In genomic region chr12:72759956-72760355, GRCm38 (mm10) we compare ENCODE assay signal across 8 mouse cellular contexts. TPM values are rescaled to one million over a fixed set of nuclear protein-coding genes. Genes with fewer than 3 reads are reported as not detected.
DNase-seq lines count a peak whose midpoint lies in the region; ATAC-seq and TF ChIP-seq lines count a peak whose summit lies in the region.

No protein-coding gene starts in this region.

- ATAC-seq in kidney, embryonic 16.5 days (ENCODE audit: low FRiP score, low TSS enrichment): no peak
- ATAC-seq in embryonic facial prominence, embryonic 12.5 days (ENCODE audit: insufficient number of reproducible peaks, insufficient read depth, low FRiP score, low TSS enrichment): no peak
- ATAC-seq in intestine, embryonic 15.5 days: no peak

- peaks cover 33% of the 10 kb centered on the region for H3K79me2 ChIP-seq in myocyte (ENCODE audit: control insufficient read depth, insufficient read depth)

- H3ac ChIP-seq in myocyte (ENCODE audit: control insufficient read depth, insufficient read length): peak overlapping the region; percentile 57

- H3K4me2 ChIP-seq in kidney, embryonic 16.5 days (replicated peaks; ENCODE audit: low read depth, low read length): peak overlapping the region; percentile 71
- H3K4me2 ChIP-seq in embryonic facial prominence, embryonic 12.5 days (replicated peaks): peak overlapping the region; percentile 58
- peak overlapping the region; percentile 73 for H3K4me2 ChIP-seq in intestine, embryonic 15.5 days (replicated peaks)
- H3K4me2 ChIP-seq in myocyte (ENCODE audit: low read depth): peak overlapping the region; percentile 95

- no peaks in the 10 kb centered on the region for H3K27me3 ChIP-seq in kidney, embryonic 16.5 days (ENCODE audit: insufficient read depth, low read length)
- no peaks in the 10 kb centered on the region for H3K27me3 ChIP-seq in embryonic facial prominence, embryonic 12.5 days
- H3K27me3 ChIP-seq in intestine, embryonic 15.5 days (replicated peaks): no peaks in the 10 kb centered on the region
- H3K27me3 ChIP-seq in myocyte (ENCODE audit: control insufficient read depth, insufficient read depth, insufficient read length): no peaks in the 10 kb centered on the region

- 15% methylated on average over 7 of the region's 7 CpGs for WGBS in kidney, embryonic 16.5 days
- 16% methylated on average over 7 of the region's 7 CpGs for WGBS in embryonic facial prominence, embryonic 12.5 days
- 12% methylated on average over 7 of the region's 7 CpGs for WGBS in intestine, embryonic 15.5 days

- no peak overlapping the region; the same call in 1 of the 2 replicates for H3K9ac ChIP-seq in kidney, embryonic 16.5 days (replicated peaks; ENCODE audit: low read length)
- H3K9ac ChIP-seq in embryonic facial prominence, embryonic 12.5 days: no peak overlapping the region
- H3K9ac ChIP-seq in intestine, embryonic 15.5 days: no peak overlapping the region

- no peak overlapping the region for H3K27ac ChIP-seq in kidney, embryonic 16.5 days (ENCODE audit: low read length)
- H3K27ac ChIP-seq in embryonic facial prominence, embryonic 12.5 days: peak overlapping the region; percentile 99; the same call in 1 of the 2 replicates
- peak overlapping the region; percentile 98; the same call in 1 of the 2 replicates for H3K27ac ChIP-seq in intestine, embryonic 15.5 days

- H3K9me3 ChIP-seq in kidney, embryonic 16.5 days (ENCODE audit: low read length): no peaks in the 10 kb centered on the region
- no peaks in the 10 kb centered on the region for H3K9me3 ChIP-seq in embryonic facial prominence, embryonic 12.5 days
- no peaks in the 10 kb centered on the region for H3K9me3 ChIP-seq in intestine, embryonic 15.5 days

- peak overlapping the region; percentile 81 for H3K4me3 ChIP-seq in kidney, embryonic 16.5 days (ENCODE audit: low read length)
- no peak overlapping the region; the same call in 1 of the 2 replicates for H3K4me3 ChIP-seq in embryonic facial prominence, embryonic 12.5 days
- H3K4me3 ChIP-seq in intestine, embryonic 15.5 days (replicated peaks): peak overlapping the region; percentile 90
- H3K4me3 ChIP-seq in myocyte: peak overlapping the region; percentile 46

- DNase-seq in kidney, postnatal 25 days: no peak
- DNase-seq in yolk sac, embryonic 10.5 days (ENCODE audit: low spot score): no peak
- DNase-seq in layer of hippocampus, postnatal 36 days: no peak
- DNase-seq in adrenal gland, postnatal 25 days: no peak

- peaks cover 26% of the 10 kb centered on the region for H3K4me1 ChIP-seq in kidney, embryonic 16.5 days (ENCODE audit: insufficient read depth, low read length)
- peaks cover 34% of the 10 kb centered on the region for H3K4me1 ChIP-seq in embryonic facial prominence, embryonic 12.5 days
- peaks cover 7% of the 10 kb centered on the region; the same call in 1 of the 2 replicates for H3K4me1 ChIP-seq in intestine, embryonic 15.5 days (replicated peaks)

- H3K36me3 ChIP-seq in kidney, embryonic 16.5 days (ENCODE audit: insufficient read depth, low read length): no peaks in the 10 kb centered on the region
- H3K36me3 ChIP-seq in embryonic facial prominence, embryonic 12.5 days: no peaks in the 10 kb centered on the region
- H3K36me3 ChIP-seq in intestine, embryonic 15.5 days: no peaks in the 10 kb centered on the region
- H3K36me3 ChIP-seq in myocyte (ENCODE audit: control insufficient read depth, insufficient read depth): no peaks in the 10 kb centered on the region

- no peak for TF ChIP-seq POLR2A in myocyte (IDR thresholded peaks at IDR 0.05; ENCODE audit: insufficient read length, low read depth)

TF ChIP-seq in myocyte, 11 proteins besides CTCF, POLR2A, EP300 and RAD21:
- no peak for TF ChIP-seq MYOG (IDR thresholded peaks at IDR 0.05; ENCODE audit: control insufficient read depth in 1 of 3, insufficient read depth in 1 of 3, insufficient read length in 2 of 3, low read depth in 2 of 3)
- no peak for TF ChIP-seq E2F4 (IDR thresholded peaks at IDR 0.05; ENCODE audit: insufficient read depth)
- TF ChIP-seq REST (IDR thresholded peaks at IDR 0.05; ENCODE audit: insufficient read depth, insufficient read length): no peak
- no peak for TF ChIP-seq MYOD1 (IDR thresholded peaks at IDR 0.05; ENCODE audit: control insufficient read depth in 1 of 3, insufficient read length in 2 of 3, low read depth in 2 of 3)
- TF ChIP-seq TCF12 (IDR thresholded peaks at IDR 0.05; ENCODE audit: insufficient read depth, poor library complexity, severe bottlenecking): no peak
- TF ChIP-seq MAX (IDR thresholded peaks at IDR 0.05; ENCODE audit: low read depth): no peak
- no peak for TF ChIP-seq TCF3 (IDR thresholded peaks at IDR 0.05; ENCODE audit: insufficient read length, low read depth)

RNA-seq across cellular contexts. Expression of gene Ppm1a, which starts 2.7 kb away (rescaled TPM):
- polyA plus RNA-seq in kidney, embryonic 16.5 days (2015; fragmentation: Nextera tagmentation; extraction: Ambion mirVana): 17.4 and 25.3 TPM in 2 replicates
- polyA plus RNA-seq in embryonic facial prominence, embryonic 12.5 days (2016; fragmentation: Nextera tagmentation; extraction: Ambion mirVana): 81.4 and 83.7 TPM in 2 replicates
- 54.7 and 56.5 TPM in 2 replicates for polyA plus RNA-seq in intestine, embryonic 15.5 days (2015; fragmentation: Nextera tagmentation; extraction: Ambion mirVana)
- 126 TPM for polyA plus RNA-seq in myocyte (2012; fragmentation: generic; extraction: Trizol)
- total RNA-seq in layer of hippocampus, postnatal 36 days (2021): 100 to 1,000 TPM; 236 to 240 TPM
- 271 and 295 TPM in 2 replicates for total RNA-seq in adrenal gland, postnatal 25 days (2021)
